Mouse (Mus musculus): ENCODE data around the gene Sesn2. TPM values are rescaled to one million over a fixed set of nuclear protein-coding genes. Genes with fewer than 3 reads are reported as not detected.
A peak's percentile ranks its signal among the peaks of the same experiment; 100 is the strongest.
"Not testable (repeated sequence)": the region's sequence is repeated elsewhere in the genome, so short reads cannot be mapped to it uniquely, and the experiment has no call there.

Sesn2 gene
- 1 to 10 TPM; 3.8 to 3.9 TPM for total RNA-seq (2021)
- long read RNA-seq, experiment 1, partial matches to known transcripts = 0 of 2 reads
- long read RNA-seq, experiment 1, other reads (novel, unspliced or antisense) = 0 of 2 reads
- long read RNA-seq, experiment 2, partial matches to known transcripts = 0 of 1 reads
- long read RNA-seq, experiment 2, other reads (novel, unspliced or antisense) = 0 of 1 reads

DNA sequence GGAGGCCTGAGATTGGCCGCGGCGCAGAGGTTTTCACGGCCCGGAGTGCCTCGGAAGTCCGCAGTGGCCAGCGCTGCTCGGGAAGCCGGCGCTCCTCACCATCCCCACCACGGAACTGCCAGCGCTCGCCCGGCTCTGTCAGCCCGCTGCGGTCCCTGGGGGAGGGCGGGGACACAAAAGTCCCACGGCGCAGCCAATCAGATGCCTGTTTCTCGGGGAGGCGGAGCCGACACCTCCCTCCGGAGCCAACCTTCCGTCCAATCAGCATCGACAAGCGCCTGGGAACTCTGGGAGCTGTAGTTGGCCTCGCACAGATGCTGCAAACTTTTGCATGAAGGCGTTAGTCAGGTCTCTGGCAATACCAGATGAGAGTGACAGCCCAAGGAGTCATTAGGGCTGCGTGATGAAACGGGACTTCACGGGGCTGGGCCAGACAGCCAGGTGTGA is at the start of gene Sesn2:
TSS of gene Sesn2 (minus strand) at position 150 of the 447 bp plus-strand sequence.
- intact Hi-C loops (cut with DNase I) = loop anchor here (5.0 to 10.0 kb wide), 4 partner anchors 88 to 296 kb away; partner anchors contain the start of genes Phactr4 and Ythdf2
- peak; percentile 97 to 98 for DNase-seq

DNA sequence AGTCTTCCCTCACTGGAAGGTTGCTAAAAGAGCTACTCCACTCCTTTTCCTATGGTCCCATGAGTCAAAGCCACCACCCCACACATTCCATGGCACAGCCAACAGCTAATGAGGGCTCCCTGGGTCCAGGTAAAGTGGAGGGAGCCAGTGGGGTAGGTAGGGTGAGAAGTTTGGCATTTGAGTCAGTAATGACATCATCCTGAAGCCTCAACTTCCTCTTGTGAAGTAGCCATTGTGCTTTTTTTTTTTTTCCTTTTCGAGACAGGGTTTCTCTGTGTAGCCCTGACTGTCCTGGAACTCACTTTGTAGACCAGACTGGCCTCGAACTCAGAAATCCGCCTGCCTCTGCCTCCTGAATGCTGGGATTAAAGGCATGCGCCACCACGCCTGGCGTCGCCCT is 45.2 kb upstream of the Sesn2 start:
- intact Hi-C loops (cut with DNase I) = not testable (repeated sequence)

DNA sequence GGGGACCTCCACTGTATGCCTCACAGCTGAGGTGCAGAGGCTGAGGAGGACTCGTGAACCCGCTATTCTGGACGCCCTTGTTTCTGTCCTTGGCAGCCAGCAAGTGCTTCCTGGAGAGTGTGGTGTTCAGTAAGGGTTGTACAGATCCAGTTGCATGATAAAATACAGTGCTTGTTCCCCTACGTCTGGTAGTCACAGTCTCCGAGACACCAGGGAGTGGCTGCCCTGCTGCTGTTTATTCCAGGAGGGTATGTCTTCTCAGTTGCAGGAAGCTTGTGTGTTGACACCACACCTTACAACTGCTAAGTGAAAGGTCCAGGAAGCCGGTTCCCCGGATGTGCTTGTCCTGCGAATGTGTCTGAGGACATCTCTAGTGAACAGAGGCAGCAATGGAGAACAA is 44.4 kb upstream of the Sesn2 start:
- no peak for DNase-seq
- intact Hi-C loops (cut with DNase I) = no loop called here

More for the DNA sequence above, 45.2 kb upstream of the Sesn2 start:
- not testable (repeated sequence) for DNase-seq

DNA sequence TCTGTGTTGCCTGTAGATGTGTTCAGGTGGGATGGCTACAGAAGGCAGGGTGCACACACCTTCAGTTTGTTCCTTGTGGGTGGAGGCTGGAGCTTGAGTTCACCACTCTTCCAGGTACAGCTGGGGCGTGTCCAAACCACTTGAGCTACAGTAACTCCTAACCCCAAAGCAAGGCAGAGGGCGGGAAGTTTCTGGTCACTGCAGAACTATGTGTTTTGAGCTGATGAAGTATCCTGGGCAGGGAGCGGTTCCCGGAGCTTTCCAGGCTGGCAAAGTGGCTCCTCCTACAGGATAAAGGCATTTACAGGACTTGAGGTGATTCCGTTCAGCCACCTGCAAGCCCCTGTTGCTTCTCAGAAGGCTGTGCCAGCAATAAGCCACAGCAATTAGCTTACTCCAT is 43.9 kb upstream of the Sesn2 start:
- intact Hi-C loops (cut with DNase I) = no loop called here
- no peak for DNase-seq

DNA sequence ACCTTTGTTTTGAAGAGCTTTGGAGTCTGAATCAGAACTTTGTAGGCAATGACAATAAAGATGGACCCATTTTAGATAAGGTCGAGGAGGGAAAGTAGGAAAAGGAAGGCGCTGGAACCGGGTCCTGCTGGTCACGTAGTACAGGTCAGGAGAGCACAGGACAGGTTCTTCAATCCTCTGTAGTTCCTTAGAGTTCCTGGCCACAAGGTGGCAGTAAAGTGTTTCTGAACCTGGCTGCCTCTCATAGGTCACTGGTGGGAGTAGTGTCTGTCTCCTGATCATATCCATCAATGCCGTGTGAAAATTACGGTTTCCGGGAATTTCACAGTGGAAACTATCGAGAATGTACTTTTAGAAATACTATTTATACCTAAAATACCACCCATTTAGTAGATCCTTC is 35.5 kb upstream of the Sesn2 start:
- intact Hi-C loops (cut with DNase I) = loop anchor here (1.0 kb wide), 2 partner anchors 90 to 130 kb away; no protein-coding TSS in a partner anchor
- DNase-seq = peak; percentile 74 to 83

DNA sequence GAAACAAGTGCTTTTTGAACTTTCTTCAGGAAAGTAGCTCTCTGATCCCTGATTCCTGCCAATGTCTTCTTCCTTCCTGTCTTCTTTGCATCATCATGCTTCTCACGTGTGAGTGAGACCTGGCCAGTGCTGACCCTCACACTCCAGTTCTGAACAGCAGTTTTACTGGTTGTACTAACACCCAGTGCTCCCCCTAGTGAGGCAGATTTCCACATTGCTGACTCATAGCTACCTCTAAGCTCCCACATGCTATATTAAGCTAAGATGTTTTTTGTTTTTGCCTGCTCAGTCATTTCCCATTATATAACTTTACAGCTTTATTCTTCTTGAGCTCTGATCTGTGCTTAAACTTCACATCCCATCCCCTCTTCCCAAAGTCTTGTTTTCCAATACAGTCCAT is 32.4 kb upstream of the Sesn2 start:
- intact Hi-C loops (cut with DNase I) = no loop called here

DNA sequence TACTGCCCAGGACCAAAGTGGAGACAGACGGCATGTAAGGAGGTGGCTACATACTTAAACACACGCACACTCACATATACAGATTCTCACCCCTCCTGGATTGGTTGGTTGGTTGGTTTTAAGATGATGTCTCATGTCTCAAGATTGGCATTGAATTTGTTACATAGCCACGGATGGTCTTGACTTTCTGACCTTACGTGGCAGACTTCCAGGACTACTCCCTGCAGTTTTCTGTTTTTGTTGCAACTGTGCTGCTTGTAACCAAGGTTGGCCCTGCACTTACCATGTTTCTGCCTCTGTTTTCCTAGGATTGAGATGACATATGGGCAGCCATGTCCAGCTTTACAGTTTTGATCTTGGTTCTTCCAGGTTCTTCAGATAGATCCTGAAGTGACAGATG is 31.1 kb upstream of the Sesn2 start:
- no peak for DNase-seq
- intact Hi-C loops (cut with DNase I) = no loop called here

More for the DNA sequence above, 32.4 kb upstream of the Sesn2 start:
- no peak for DNase-seq

DNA sequence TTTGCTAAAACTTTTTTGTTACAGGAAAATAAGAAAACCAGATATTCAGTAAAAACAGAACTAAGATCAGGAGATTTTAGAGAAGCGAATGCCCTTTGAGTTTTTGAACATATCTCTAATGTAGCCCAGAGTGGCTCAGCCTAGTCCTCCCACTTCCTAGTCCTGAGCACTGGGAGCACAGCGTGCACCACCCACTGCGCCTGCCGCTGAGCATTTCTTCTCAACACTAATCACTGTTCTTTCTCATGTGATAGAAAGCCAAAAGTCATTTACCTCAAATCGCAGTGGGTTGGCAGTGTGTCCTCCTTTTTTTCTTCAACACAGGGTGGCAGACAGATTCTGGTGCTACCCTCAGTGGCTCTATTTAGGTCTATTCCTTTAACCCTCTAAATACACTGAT is 29.2 kb upstream of the Sesn2 start:
- intact Hi-C loops (cut with DNase I) = no loop called here

DNA sequence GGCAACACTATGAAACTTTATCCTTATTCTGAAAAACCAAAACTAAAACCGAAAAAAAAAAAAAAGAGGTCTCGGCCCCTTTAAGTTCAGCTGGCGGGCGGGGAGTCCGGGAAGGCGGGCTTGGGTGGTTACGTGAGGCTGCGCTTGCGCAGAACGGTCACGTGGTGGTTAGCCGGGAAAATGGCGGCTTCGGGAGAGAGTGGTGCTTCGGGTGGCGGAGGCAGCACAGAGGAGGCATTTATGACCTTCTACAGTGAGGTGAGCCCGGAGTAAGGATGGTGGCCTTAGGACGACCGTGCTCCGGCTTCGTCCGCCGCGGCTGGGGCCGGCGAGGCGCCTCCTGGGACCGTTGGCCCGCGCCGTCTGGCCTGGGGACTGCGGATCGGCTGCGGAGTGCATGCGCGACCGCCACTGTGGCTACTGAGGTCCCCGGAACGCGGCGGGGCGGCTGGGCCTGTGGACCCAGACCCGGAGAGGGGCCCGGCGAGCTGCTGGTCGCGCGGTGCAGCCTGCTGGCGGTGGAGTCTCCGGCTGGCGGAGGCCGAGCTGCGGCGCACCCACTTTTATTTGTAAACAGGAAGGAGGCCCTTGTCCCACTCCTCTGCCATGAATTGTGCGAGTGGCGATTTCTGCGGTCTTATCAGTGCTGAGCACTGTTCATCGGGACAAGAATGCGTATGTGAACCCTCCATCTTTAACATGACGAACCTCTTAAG is 25.3 kb upstream of the Sesn2 start, which contains the start of gene Dnajc8:
TSS of gene Dnajc8 (plus strand) at position 145 of the 716 bp plus-strand sequence.
- peak; percentile 95 to 97 for DNase-seq
- intact Hi-C loops (cut with DNase I) = no loop called here

More for the DNA sequence above, 29.2 kb upstream of the Sesn2 start:
- no peak for DNase-seq

DNA sequence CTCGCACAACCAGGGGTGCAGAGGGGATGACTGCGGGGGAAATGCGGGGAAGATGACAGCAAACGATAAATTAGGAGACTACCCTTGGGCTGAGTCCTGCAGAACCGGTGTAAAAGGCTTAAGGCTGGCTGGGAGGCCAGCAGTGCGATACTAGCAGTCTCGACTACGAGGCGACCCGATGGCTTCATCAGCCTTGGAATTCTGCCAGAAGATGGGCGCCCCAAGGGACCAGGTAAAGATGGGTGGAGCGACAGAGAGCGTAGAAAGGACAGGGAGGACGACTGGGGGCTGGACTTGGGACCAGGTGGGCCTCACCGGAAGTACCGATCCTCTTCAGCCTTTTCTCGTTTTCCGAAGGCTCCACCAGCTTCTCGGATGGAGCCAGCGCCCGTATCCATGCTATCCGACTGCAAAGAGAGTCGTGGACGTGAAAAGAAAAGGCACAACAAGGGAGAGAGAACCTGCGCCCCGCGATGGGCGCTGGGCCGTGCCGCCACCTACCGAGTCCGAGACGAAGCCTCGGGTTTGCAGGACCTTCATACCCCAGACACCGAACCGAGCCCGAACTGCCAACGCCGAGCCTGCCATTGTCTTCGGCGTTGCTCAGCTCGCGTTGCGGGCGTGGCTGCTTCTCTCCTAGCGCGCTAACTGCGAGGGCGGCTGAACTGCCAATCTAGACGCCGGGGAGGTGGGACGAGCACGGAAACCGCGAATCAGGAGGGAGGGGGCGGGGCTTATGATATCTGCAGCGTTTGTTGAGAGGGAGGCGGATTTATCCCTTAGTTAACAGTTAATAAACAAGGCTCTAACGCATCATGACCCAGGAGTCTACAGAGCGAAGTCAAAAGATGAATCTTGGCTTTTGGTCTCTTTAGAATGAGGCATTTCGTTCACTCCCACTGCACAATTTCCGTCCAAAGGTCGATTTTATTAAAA is 22.9 kb upstream of the Sesn2 start, which contains the start of gene Atpif1:
TSS of gene Atpif1 (minus strand) at position 679 of the 936 bp plus-strand sequence.
- peak; percentile 90 to 91 for DNase-seq
- intact Hi-C loops (cut with DNase I) = no loop called here

DNA sequence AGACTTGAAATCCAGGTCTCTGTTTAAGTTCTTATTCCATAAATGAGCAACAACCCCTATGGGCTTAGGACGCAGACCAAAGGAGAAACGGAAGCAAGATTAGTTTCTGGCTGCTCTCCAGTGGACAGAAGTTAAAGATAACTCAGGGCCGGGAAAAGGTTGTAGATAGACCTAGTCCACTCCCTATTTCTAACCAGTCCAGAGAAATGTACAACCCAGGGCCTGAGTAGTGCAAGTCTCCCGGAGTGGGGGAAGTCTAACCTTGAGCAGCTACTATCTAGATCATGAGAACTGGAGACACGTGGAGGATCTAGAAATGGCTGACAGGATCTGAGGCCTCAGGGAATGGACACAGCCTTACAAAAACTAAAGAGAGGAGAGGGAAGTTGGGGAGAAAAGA is 22.2 kb upstream of the Sesn2 start:
- intact Hi-C loops (cut with DNase I) = no loop called here
- DNase-seq = peak in 1 of 2 experiments; percentile 22

DNA sequence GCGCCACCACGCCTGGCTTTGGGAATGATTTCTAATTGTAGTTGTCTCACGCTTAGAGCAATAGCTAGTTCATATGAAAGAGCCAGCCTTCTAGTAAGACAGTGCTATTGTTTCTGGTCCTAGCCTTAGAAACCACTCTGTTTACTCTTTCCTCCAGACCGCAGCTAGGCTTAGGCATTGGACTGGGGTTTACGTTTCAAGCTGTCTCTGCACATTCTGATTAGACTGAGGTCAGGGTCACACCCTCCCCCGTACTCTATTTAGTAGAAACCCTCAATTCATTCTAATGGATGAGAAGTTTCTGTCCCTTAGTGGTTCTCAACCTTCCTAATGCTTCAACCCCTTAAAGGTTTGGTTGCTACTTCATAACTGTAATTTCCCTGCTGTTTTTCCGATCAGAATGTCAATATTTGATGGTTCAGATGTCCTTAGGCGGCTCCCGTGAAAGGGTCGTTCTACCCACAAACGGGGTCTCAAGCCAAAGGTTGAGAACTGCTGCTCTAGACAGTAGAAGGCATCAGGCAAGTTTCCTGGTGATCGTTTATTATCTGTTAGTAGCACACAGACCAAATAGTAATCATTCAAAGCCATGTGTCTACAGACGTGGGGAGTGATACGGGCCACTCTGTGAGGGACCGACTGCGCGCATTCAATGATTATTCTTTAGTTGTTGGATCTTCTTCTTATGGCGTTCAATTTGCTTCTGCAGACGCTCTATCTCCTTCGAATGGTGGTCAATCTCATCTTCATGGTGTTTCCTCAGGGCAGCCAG is 19.9 kb upstream of the Sesn2 start:
- intact Hi-C loops (cut with DNase I) = no loop called here
- no peak for DNase-seq

DNA sequence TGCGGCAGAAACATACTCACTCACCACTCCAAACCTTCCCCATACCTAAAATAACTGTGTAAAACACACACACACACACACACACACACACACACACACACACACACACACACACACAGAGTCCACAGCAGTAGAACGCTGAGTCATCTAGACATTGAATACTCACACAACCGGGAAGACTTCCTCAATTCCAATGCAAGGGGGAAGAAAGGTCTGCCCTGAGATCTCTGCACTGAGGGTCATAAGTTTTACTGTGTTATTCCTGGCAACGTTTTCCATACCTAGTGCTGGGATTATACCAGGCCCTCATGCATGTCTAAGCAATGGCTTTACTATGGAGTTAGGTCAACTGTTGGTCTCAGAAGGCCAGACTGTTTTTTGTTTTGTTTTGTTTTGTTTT is 19.0 kb upstream of the Sesn2 start:
- DNase-seq = no peak
- intact Hi-C loops (cut with DNase I) = no loop called here

DNA sequence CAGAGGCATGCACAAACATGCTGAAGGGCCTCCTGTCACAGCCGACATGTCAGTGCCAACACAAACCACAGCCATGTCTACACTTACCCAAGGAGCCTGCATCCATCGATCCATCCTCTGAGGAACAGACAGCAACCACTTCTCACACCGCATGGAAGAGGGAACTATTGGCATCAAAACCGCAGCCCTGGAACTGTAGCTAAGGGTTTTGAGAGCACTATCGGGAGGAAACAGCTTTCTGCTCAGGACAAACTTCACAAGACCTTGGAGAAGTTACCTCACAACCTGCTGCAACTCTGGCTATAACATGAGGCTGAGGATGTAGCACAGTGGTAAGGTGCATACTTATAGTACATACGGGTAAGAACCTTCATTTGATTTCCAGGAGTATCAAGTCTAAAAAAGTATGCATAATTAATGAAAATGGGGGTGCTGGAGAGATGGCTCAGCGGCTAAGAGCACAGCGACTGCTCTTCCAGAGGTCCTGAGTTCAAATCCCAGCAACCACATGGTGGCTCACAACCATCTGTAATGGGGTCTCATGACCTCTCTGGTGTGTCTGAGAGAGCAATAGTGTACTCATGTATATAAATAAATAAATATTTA is 17.7 kb upstream of the Sesn2 start:
- intact Hi-C loops (cut with DNase I) = no loop called here
- DNase-seq = no peak

DNA sequence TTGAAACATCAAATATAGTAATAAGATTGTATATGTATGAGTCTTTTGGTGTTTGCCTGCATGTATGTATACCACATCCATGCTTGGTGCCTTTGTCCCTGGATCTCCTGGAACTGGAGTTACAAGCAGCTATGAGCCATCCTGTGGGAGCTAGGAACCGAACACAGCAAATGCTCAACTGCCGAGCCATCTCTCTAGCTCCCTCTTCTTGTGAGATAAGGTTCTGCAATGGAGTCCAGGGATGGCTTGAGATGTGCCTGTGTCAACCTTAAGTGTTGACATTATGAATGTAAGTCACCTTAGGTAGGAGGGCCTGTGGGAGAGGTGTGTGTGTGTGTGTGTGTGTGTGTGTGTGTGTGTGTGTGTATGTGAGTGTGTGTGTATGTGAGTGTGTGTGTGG is 16.4 kb upstream of the Sesn2 start:
- intact Hi-C loops (cut with DNase I) = no loop called here
- DNase-seq = no peak

DNA sequence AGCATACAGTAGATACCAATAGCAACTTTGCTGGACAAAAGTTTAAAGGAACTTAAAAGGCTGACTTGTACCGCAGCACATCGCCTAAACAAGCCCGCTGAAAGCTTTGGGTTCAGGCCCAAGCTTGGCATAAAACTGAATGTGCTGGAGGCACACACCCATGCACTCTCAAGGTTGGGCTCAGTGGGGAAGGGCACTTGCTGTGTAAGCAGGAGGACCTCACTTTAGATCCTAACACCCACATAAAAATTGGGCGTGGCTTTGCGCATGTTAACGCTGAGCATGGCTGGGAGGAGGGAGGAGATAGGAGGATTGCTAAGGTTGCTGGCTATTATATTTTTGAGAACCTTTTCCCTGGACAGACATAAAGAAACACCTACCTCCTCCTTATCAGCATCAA is 14.5 kb upstream of the Sesn2 start:
- intact Hi-C loops (cut with DNase I) = no loop called here
- peak in 1 of 2 experiments; percentile 22 for DNase-seq

DNA sequence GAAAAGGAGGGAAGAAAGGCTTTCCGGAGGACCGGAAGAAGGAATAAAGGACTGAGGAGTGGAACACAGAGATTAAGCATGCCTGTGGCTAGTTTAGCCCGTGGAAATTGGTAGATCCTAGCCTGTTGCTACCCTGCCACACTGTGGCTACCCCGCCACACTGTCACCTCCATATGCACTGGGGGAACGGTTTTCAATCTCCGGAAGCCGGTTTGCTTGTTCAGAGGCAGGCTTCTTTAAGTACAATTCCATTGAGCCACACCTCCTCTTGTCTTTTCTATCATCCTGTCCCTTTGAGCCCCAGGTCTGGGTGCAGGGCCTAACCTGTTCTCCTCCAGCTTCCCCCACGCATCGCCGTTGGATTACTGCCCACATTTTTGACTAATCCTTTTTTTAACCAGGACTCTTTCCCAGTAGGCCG is 14.0 kb upstream of the Sesn2 start:
- intact Hi-C loops (cut with DNase I) = no loop called here
- DNase-seq = no peak

DNA sequence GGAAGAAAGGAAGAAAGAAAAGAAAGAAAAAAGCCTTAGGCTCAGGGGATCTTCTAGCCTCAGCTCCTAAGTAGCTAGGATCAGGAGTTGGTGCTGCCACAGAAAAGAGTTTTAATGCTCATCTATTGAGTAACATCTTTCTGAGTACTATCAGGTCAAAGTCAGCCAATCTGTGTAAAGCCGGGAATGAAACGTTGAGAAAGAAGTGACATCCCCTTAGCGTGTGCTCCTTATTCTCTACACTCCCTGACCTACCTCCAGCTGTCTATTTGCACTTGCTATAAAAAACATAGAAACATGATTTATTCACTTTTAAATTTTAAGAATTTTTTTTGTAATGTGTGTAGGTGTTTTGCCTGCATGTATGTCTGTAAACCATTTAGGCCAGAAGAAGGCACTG is 8.9 kb upstream of the Sesn2 start:
- no peak for DNase-seq
- intact Hi-C loops (cut with DNase I) = loop anchor here (10.0 kb wide), 1 partner anchor 304 kb away; the partner anchor contains the start of gene Ythdf2

DNA sequence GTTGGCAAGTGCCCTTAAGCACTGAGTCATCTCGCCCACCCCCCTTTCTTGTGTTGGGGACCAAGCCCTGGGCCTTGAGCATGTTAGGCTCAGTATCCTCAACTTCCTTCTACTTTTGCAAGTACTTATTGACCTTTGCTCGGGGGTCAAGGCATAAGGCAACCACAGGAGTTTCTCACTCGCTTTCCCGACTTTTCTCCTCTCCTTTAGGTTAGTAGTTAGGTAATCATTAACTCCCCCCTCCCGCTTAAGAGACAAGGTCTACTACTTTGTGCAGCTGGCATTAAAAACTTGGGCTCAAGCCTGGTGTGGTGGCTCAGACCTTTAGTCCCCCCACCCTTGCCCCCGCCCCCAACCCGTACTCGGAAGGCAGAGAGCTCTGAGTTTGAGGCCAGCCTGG is 7.8 kb upstream of the Sesn2 start:
- intact Hi-C loops (cut with DNase I) = loop anchor here (10.0 kb wide), 1 partner anchor 303 kb away; the partner anchor contains the start of gene Ythdf2
- no peak for DNase-seq

All from heart, postnatal 14 days (tissue).